Mouse (Mus musculus) 416B (cell line): Measurements from ENCODE around the gene Agrp.

Experiments used
- DNase-seq: peaks from one replicate; pipeline ENCODE4 v3.0.0; 2011; ENCODE audit warnings: low read depth

Gene Agrp

DNA sequence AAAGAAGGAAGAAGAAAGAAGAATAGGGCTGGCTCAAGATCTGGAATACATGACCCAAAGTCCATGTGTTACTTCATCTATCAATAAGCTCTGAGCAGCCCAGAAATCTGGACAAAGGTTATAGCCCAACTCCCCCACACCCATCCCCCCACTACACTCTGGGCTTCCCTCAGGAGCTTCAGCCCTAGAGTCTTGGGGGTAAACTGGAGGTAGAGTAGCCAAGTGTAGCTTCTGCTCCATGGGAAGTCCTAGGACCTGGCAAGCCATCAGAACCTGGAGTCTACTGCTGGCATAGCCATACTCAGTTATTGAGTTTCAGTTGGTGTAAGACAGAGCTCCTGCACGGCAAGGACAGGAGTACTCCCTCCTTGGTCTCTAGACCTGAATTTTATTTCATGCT, 87.7 kb downstream of the Agrp start:
- no peak for DNase-seq

DNA sequence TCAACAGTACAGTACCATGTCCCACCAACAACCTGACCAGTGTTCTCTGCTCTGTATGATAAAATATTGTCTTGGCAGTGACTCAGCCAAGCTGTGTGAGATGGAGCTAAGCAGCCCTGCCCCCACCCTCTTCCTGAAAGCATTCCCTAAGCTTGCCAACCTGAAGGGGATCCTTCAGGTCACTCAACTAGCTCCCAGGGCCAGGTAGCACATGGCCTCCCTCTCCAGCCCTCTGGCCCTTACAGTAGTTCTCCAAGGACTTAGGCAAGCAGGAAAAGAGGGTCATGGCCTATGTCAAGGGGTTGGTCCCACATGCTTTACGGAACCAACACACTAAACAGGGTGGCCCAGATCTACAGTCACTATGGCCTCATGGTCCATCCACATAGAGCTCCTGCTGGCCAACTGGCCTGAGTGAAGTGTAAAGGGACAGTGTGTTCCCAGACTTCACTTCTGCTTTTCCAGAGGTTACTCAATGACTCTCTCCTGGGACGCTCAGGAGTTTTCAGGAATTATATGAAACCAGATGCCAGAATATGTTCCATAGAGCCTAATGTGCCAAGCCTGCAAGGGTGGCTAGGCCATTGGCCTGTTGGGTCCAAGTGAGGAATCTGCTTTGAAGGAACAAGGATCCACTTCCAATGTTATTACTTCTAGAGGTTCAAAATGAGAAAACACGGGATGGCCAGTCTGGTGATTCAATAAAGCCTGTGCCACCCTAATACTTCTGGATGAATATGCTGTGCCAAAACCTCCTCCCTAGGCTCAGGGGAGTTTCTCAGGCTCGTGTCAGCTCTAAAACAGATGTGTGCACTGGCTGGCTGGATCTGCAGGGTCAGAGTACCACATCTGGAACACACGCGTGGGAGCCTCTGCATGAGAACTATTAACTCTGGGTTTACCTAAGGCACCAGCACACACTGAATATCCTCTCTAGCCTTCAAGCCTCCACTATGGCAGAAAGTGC, 90.5 kb downstream of the Agrp start:
- no peak for DNase-seq

- DNase-seq, result no peak
These were observed 91.9 kb downstream of the Agrp start for GRCm38 (mm10) chr8:105545249-105545648.

GRCm38 (mm10) chr8:105544544-105545205, 92.5 kb downstream of the Agrp start:
- DNase-seq, result no peak

DNA sequence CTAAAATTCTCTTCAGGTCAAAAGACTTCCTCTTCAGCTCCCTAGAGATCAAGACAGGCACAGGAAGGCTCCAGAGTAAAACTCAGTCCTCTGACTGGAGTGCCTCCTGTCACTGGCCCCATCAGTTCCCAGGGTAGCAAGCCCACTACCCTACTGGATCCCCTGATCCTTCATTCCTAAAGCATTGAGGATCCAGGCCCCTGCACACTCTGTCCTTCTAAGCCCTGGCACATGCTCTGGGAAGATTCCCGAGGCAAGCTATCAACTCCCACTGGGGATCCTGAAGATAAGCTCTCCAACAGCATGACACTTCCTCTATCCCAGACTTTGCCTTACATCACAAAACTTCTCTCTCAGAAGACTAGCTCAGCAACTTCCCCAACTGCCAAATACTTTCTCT, 93.5 kb downstream of the Agrp start:
- no peak for DNase-seq

DNA sequence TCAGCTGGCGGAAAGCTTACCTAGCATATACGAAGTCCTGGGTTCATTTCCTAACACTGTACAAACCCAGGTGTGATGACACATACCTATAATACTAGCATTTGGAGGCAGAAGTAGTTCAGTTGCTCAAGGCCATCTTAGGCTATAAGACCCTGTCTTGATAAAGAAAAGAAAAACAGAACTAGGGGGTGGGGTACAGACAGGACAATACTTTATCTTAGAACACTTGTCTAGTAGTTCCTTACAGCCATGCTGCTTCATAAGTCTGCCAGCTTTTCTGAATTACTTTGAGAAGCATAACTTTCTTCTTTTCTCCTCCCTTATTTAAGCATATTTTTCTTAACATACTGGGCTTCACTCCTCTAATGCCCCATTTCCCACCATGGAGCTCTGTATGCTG, 94.4 kb downstream of the Agrp start:
- no peak for DNase-seq

GRCm38 (mm10) chr8:105542032-105542656, 95.0 kb downstream of the Agrp start:
- DNase-seq, result no peak

DNA sequence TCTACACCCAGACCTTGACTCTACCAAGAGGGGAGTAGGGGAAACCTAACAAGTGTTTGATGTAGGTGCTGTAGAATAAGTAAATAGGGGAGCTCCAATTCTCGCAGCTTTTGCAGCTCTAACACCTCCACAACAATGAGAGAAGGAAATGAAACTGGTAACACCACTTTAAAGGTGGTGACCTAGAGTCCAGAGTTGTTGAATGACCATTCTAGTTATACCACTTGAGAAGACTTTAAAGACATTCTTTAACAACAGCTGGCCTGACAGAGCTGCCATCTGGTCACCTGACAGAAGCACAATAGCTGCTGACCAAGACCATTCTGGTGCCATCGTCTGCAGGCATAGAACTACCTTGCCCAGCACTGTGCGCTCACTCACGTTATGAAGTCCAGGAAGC, 98.3 kb downstream of the Agrp start:
- no peak for DNase-seq

DNA sequence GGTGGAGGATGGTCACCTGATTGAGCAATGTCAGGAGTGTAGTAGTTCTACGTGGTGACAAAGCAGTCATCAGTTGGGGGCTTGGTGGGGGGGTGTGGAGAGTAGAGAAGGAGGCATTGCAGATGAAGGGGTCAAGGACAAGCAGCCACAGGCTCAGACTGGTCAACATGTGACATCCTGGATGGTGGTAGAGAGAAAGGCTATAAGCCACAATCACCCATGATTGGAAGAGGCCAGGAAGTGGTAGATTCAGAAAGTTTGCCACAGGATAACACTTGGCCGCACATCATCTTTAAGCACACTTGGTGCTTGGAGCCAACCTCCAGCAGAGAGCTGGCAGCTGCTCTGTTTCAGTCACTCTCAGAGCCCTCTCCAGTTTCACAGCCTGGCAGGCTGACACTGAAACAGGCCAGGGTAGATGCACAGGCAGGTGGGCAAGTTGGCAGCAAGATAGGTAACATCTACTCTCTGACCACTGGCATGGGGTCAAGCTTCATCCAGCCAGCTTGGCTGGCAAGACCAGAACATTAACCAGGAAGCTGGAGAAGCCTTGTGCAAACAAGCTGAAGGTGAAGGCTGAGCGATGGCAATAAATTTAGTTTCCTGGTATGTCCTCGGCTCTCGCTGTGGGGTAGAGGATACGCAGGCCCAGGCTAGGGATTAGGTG, 100.0 kb downstream of the Agrp start:
- peak; percentile 97 for DNase-seq

- no peak for DNase-seq
These were observed 100.6 kb downstream of the Agrp start for GRCm38 (mm10) chr8:105536546-105536945.

DNA sequence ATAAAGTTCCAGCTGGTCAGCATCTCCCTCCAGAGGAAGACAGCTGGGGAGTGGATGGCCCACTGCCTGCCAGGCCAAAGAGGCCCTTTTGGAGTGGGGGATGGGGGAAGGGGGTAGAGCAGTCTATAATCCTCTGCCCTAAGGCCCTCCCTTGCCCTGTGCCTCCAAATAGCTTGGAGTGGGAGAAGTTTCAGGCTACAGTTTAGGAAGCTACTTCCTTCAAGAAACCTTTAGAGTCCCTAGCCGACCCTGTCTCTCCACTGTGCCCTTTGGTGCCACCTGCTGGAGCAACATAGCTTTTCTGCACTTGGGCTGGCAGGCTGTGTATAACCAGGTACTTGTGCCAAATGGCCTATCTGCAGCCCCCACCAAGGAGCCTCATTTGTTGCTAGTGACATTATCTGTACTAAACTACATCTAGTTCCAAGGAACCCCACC, 103.3 kb downstream of the Agrp start:
- peak; percentile 79 for DNase-seq

DNA sequence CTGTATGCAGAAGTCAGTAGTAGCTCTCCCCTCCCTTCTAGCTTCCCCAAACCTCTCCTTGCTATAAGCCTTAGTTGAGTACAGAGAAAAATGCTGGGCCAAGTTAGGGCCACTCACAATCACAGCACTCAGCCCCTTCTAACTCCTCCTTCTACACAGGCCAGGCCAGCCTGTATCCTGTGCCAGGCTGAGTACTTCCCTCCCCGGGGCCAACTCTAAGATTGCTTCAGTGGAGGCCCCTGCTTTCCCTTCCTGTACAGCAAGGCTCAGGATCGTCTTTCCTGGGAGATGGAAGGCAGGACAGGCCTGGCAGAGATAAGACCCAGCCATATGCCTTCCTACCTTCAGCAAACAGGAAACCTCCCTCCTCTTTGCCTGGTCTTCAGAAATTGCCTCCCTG, 103.8 kb downstream of the Agrp start:
- DNase-seq, result no peak

DNA sequence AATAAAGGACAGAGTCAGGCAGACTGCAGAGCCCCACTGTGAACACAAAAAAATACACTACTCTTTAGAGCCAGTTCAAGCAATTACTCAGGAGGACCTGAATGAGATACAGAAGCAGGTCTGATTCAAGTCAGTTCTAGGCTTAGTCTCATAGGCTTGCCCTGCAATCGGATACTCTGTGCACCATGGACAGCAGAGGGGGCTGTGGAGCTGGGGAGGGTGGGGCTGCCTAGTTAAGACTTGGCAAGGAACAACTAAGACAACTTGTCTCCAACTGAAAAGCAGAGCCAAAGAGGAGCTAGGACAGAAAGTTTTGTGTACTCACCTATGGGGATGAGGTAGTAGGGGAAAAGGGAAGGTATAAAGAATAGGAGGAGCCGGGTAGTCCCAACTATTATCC, 105.4 kb downstream of the Agrp start:
- peak; percentile 74 for DNase-seq

- no peak for DNase-seq
These were observed 107.9 kb downstream of the Agrp start for GRCm38 (mm10) chr8:105529271-105529670.

DNA sequence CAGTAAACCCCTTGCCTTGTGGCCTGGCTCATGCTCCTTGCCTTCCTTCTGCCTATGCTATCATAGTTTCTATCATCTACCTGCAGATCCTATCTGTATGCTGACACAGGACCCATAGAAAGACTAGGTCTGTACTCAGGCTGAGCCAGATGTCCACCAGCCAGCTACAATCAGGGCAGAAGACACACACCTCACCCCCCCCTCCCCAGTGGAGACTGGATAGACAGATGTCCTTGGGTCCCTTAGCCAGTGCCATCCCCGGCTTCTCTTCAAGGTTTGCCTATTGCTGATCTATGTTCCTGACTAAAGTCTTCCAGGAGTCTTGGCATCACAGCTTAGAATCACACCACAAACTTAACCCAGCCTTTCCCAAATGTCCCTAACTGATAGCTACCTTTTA, 109.0 kb downstream of the Agrp start:
- no peak for DNase-seq

GRCm38 (mm10) chr8:105527110-105527509, 110.1 kb downstream of the Agrp start:
- peak; percentile 18 for DNase-seq

DNA sequence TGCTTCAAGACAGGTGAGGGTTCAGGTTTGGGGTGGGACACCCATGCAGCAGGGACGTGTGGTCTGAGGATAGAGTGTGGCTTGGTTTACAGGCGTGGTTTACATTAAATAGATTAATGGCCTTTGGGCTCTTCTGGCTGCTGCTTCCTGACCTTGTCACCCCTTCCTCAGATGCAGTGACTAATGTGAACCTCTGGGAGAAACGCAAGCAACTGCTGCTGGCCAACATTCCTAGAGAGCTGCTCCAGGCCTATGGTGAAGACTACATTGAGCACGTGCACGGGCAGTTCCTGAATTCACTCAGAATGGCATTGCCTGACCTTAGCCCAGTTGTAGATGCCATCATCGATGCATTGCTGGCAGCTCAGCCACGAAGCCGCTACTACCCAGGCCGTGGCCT, 114.3 kb downstream of the Agrp start:
- no peak for DNase-seq

- no peak for DNase-seq
These were observed 115.0 kb downstream of the Agrp start for GRCm38 (mm10) chr8:105521995-105522769.

GRCm38 (mm10) chr8:105521061-105521460, 116.1 kb downstream of the Agrp start:
- DNase-seq, result no peak

DNA sequence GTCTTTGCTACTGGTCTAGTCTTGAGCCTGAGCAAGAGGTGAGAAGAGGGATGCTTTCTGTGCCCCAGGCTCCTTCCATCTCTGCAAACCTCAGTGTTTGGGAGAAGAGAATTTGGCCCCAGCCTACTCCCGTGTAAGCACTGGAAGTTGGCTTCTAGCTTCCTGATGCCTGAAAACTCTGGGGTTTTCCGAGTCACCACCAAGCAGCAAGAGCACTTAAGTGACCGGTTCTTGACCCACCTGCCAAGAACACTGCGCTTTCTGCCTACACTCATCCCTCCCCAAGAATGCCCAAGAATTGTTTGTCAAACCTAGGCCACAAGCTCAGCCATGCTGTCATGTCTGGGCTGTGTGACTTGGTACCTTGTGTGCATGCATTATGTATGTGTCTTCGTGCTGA, 116.7 kb downstream of the Agrp start:
- DNase-seq, result no peak

- no peak for DNase-seq
These were observed 117.6 kb downstream of the Agrp start for GRCm38 (mm10) chr8:105519591-105519990.
